Mouse (Mus musculus) brain, adult 2 months (tissue): ENCODE measurements at regions not wholly inside any gene's neighbourhood (a gene's known extent, or its start where the extent isn't known, plus 50 kb on each side); places are given as distances from the start of the nearest gene placed in this dataset.
A peak's percentile ranks its signal among the peaks of the same experiment; 100 is the strongest.
"Not testable (repeated sequence)": the region's sequence is repeated elsewhere in the genome, so short reads cannot be mapped to it uniquely, and the experiment has no call there.

ENCODE experiments used
- DNase-seq: peaks from one replicate; pipeline ENCODE4 v3.0.0; 2011; ENCODE audit warnings: low read depth, low spot score

DNA sequence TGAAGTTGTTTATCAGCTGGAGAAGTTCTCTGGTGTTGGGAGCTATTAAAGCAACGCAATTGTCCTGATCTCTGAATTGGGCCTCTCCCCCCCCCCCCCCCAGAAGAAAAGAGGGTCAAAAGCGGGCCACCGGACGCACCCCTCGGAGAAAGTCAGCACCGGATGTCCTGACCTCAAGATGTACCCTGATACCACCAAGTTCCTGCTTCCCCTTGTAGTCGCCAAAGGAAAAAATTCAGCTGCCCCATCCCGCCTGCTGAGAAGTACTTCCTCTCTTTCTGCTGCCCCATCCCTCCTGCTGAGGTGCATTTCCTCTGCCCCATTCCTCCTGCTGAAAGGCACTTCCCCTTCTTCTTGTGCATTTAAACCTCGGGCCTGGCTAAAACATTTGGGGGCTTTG, 1191.1 kb upstream of the 1700008P02Rik start:
- not testable (repeated sequence) for DNase-seq

- not testable (repeated sequence) for DNase-seq
Observed at GRCm38 (mm10) chr3:7805121-7805520, 1184.9 kb upstream of the 1700008P02Rik start.

DNA sequence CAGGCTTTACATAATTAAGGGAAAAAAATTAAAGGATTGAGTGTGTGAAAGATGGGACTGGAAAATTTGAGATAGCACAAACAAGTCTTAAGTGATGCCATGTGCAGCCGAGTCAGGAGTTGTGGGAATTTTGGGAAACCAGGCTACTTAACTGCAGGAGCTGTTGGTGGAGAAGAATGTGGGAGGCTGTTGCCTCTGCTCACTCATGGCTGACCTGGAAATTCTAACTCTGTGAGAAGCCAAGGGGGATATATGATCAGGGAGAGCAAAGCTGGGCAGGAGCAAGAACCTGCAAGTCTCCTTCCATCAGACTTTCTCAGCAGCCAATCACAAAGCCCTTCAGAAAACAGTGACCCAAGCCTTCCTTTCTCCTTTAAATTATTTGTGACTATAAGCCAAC, 1184.0 kb upstream of the 1700008P02Rik start:
- DNase-seq = peak; percentile 5

DNA sequence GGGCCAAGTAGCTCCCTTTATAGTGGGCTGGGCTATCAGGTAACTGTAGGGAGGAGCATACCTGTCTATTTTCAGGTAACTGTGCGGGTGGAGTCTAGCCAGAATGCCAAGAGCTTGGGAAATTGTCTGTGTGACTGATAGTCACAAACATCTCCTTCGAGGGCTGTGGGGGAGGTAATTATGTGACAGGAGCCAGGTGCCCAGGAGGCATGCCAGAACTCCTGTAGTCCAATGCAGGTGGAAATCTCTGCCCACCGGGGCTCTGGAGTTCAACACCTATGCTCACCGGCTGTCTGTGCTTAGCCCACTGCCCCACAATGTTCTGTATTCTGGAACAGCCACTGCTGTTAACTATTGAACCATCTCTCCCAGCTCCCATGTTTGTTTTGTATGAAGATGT, 1179.2 kb upstream of the 1700008P02Rik start:
- DNase-seq = no peak

DNA sequence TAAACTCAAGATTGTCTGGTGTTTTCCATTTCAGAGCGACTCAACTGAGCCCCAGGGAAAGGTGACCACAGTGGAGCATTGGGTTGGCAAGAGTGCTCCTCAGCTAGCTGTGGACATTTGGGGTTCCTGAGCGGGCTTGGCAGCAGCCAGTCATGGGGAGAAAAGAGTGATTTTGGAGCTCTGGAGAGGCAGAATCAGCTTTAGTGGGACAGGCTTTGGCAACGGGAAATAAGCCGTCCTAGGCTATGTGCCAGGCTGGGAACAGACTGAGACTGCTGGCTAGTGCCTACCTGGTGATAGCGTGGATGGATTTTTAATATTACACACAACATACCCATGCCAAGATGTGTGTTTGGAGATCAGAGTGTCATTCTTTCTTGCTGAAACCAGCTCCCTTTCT, 1167.4 kb upstream of the 1700008P02Rik start:
- DNase-seq = peak; percentile 94

GRCm38 (mm10) chr3:7785096-7785495, 1164.9 kb upstream of the 1700008P02Rik start:
- DNase-seq = no peak

DNA sequence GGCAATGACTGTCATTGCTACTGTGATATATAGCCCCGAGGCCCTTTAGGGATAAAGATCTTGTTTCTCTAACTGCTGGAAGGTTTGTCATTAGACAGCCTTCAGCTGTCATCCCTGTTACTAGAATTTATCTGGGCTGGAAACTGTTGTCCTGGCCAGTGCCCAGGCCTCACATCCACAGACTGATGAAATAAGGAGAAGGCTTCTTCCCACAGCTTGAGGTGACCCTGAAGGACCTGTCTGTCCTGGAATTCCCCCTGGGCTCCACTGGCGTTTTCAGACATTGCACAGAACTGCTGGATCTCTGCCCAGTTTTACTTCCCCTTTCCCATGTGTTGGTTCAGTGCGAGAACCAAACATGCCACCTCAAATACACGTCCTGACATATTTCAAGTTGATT, 1135.2 kb upstream of the 1700008P02Rik start:
- DNase-seq = peak; percentile 3

- peak; percentile 4 for DNase-seq
Observed at GRCm38 (mm10) chr3:7713741-7714140, 1093.5 kb upstream of the 1700008P02Rik start.

- no peak for DNase-seq
Observed at GRCm38 (mm10) chr3:7713130-7713529, 1092.9 kb upstream of the 1700008P02Rik start.

GRCm38 (mm10) chr3:7712466-7712865, 1092.2 kb upstream of the 1700008P02Rik start:
- DNase-seq = no peak

DNA sequence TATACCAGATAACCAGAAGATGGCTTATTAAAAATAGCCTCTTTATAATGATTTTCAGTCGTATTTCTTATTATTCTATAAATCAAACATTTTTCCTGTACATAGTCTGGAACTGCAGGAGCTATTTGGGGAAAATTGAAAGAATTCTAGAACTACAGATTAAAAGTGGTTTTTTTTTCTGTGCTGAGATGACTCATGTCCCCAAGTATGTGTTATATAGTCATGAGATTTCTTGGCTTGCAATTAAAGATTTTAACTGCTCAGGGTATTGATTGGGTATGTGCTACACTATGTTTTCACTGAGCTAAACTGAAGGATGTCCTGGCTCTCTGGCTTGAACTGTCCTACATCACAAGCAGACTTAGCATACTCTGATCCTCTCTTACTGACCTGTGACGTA, 1088.4 kb upstream of the 1700008P02Rik start:
- peak; percentile 7 for DNase-seq

DNA sequence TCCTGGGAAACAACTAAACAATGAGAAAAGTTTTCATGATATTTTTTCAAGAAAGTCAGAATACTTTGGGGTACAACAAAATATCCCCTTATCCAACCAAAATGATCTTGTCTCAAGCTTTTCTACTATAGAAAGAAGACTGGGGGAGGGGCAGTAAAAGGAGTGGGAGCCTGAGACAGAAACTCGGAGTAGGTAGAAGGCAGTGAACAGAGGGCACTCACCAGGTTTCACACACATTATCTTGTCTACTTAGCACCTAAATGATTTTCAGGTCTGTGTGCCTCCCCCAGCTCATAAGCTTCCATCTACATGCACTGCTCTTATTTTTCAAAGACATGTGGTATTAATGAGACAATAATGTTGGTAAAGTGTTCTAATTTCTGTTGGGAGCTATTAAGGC, 1063.3 kb upstream of the 1700008P02Rik start:
- DNase-seq = no peak

DNA sequence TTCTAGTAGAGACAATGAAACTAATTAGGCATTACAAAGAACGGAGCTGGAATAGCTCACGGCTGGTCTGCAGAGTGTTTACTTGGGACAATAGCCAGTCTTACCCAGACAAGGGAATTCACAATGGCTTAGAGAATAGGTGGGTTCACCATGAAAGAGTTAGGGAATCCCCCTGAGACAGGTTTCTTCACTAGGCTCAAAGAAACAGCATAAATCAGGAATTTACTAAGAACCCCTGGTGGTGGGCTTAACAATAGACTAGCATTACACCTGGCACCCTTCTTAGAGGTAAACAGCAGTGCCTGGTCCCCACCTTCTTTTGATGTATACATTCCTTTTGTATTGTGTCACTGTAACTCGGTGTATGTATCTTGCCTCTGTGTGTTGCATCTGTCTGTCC, 1062.6 kb upstream of the 1700008P02Rik start:
- not testable (repeated sequence) for DNase-seq

GRCm38 (mm10) chr3:7682311-7682710, 1062.1 kb upstream of the 1700008P02Rik start:
- no peak for DNase-seq

GRCm38 (mm10) chr3:7669956-7670355, 1049.7 kb upstream of the 1700008P02Rik start:
- no peak for DNase-seq

GRCm38 (mm10) chr3:7667851-7668250, 1047.6 kb upstream of the 1700008P02Rik start:
- DNase-seq = not testable (repeated sequence)

DNA sequence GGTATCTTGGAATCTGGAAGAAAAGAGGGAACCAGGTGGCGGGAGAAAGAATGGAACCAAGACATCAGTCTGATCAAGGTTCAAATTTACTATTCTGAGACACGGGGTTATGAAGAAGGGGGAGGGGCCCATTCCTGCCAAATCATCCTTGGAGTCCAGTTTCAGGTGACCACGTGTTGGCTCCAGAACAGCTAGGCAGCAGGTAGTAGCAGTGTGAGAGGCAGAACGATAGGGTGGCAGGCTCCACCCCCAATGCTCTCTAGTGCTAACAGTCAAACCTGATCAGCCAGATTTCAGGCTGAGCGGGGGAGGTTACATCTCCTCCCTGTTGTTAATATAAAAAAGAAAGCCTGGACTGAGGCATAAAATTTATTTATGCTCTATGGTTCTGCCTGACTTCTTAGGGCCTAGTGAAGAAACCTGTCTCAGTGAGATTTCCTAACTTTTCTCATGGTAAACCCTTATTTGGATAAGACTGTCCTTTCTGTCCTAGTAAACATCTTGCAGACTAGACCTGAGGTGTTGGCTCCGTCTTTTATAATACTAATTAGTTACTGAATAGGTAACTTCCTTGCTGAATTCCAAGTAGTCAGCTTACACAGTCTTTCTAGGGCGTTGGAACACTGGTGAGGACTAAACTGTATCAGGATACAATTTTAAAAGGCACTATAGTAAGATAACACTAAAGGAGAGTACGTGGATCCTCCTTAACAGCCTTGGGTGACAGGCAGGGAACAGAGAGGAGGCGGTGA, 1046.3 kb upstream of the 1700008P02Rik start:
- DNase-seq = not testable (repeated sequence)
